Mouse (Mus musculus) MN1 (cell line): ENCODE measurements around the gene Olfr1513.
"Not testable (repeated sequence)": the region's sequence is repeated elsewhere in the genome, so short reads cannot be mapped to it uniquely, and the experiment has no call there.

Experiments
- DNase-seq: peaks from one replicate; pipeline ENCODE4 v3.0.0-alpha.2; 2016; ENCODE audit warnings: low spot score

The Olfr1513 gene

DNA sequence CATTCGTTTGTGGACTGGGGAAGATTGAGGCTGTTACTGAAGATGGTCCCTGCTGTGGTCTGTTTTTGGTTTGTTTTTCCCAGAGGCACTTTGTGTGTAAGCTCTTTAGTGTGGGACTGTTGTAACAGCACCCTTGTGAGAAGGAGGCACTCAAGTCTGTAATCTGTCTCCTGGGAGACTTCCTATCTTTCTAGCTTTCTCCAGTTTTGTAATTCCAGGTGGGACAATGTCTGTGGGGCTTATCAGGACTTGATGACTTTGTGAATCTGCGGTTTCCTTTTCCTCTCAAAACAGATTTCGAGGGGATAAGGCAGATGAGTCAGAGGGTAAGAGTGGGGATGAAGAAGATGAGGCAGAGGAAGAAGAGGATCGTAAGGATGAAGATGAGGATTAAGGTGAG lies at the start of gene Olfr1513:
Olfr1513 (minus strand) TSS at position 101 of the 400 bp plus-strand sequence.
- no peak for DNase-seq

DNA sequence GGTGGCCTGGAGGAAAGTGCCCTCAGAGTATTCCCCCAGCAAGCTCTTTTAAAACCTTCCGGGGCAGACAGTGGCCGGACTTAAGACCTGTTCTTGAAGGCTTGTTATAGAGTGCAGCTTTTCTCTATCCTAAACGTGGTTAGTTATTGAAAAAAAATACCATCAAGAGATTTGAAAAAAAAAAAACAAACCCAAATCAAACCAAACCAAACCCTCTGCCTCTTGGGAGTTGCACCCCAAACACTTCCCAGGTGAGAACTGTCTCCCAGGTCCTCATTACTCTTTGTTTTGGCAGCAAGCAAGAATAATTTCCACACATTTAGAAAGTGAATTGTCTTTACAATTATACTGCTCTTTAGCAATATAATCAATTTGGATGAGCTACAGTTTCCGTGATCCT lies 41.1 kb upstream of the Olfr1513 start, which contains the start of gene Olfr1511:
Olfr1511 (minus strand) TSS at position 101 of the 400 bp plus-strand sequence.
- no peak for DNase-seq

DNA sequence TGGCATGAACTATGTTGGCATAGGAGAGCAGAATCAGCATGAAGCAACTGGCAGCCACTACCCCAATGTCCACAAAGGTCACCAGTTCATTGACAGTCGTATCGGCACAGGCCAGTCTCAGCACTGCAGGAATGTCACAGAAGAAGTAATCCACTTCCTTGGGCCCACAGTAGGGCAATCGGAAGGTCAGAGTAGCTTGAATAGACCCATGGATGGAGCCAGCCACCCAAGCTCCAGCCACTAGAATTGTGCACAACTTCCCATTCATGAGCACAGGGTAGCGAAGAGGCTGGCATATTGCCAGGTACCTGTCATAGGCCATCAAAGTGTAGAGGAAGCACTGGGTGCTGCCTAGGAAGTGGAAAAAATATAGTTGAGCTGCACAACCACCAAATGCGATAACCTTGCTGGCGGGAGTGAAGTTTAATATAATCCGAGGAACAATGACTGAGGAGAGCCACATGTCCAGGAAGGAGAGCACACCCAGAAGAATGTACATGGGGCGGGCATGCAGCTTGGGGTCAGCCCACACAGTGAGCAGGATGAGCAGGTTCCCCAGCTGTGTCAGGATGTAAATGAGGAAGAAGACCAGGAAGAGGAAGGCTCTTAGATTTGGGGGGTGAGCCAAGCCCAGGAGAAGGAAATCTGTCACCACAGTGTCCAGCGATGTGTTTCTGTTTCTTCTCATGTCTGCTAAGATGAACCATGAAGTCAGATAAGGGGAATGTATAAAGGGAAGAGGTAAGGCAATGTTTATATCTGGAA lies 34.1 kb upstream of the Olfr1513 start:
- DNase-seq = not testable (repeated sequence)

DNA sequence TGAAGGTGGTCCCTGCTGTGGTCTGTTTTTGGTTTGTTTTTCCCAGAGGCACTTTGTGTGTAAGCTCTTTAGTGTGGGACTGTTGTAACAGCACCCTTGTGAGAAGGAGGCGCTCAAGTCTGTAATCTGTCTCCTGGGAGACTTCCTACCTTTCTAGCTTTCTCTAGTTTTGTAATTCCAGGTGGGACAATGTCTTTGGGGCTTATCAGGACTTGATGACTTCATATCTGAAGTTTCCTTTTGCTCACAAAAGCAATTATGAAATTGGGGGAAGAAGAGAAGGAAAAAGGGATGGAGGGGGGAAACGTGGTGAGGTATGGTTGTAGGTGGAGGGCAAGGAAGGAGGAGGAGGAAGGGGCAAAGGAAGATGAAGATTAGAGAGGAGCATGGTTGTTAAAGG lies 22.9 kb upstream of the Olfr1513 start, which contains the start of gene Olfr1512:
Olfr1512 (minus strand) TSS at position 101 of the 400 bp plus-strand sequence.
- no peak for DNase-seq

DNA sequence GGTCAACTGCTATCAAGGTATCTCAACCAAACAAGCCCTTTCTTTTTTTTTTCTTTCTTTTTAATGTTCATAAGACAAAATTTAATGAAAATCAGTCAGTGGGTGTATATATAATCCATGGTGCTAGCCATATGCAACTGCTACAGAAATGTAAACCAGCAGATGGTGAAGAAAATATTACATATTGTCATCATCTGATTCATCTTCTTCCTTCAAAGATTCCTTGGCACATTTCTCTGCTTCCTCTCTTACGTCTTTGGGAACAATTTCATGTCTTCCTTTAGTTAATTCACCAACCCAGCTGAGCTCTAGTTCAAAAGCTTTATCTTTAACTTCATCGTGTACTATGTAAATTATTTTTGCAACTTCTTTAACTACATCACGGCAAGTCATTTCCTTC lies 12.5 kb upstream of the Olfr1513 start:
- no peak for DNase-seq

DNA sequence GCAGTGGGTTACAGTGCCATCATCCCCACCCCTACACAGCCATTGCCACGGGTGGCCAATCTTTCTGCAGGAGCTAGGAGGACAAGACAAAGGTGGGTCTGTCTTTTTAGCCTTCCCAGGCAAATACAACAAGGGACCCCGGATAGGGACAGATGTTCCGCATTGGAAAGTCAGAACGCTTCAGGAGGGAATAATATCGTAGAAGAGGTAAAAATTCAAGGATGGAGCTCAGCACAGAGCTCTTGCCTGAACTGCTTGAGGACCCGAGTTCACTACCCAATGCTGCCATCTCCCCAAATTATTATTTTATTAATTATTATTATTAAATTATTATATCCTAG lies 16.7 kb downstream of the Olfr1513 start:
- DNase-seq = no peak

DNA sequence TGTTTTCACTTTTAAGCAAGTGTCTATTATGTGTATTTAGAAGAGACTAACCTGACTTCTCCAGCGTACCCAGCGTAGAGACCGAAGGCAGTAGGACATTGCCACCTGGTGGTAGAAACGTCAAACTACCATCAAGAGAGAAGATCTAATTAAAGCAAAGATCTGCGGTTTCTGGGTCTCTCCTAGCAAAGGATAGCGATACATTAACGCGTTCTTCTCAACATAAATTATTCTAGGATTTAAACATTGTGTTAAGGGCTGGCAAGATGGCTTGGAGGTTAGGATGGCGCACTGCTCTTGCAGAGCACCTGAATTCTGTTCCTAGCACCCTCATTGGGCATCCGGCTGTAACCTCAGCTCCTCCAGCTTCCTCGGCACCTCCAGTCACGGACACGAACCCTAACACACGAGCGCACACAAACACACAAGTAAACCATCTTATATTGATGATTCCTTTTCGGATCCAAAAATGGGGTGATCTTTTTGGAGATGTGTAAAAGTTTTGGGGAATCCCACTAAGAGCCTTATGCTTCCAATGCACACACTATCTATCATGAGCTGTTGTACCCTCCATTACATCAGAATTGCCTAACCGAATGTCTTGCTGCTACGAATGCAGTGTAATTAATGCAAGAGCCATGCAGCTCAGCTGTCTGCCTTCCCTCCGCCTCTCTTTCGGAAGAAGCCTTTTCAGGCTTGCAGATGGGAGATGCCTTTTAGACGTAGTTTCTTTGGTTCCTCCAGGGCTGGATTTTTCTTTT lies 17.3 kb downstream of the Olfr1513 start:
- DNase-seq = peak; percentile 80

DNA sequence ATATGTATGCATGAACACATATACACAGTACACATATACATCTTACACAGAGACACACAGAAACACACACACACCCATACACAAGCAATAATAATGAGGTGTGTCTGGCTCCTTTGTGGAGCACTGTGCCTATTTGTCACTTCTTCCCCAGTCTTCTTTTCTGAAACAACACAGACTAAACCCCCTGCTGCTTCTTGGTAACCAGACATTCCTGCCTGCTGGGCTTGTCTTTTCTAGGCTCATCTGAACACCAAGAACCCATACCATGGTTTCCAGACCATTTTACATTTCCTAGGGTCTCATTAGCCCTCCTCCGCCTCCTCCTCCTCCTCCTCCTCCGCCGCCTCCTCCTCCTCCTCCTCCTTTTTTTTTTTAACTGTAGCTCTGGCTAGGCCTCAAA lies 24.0 kb downstream of the Olfr1513 start:
- DNase-seq = no peak

DNA sequence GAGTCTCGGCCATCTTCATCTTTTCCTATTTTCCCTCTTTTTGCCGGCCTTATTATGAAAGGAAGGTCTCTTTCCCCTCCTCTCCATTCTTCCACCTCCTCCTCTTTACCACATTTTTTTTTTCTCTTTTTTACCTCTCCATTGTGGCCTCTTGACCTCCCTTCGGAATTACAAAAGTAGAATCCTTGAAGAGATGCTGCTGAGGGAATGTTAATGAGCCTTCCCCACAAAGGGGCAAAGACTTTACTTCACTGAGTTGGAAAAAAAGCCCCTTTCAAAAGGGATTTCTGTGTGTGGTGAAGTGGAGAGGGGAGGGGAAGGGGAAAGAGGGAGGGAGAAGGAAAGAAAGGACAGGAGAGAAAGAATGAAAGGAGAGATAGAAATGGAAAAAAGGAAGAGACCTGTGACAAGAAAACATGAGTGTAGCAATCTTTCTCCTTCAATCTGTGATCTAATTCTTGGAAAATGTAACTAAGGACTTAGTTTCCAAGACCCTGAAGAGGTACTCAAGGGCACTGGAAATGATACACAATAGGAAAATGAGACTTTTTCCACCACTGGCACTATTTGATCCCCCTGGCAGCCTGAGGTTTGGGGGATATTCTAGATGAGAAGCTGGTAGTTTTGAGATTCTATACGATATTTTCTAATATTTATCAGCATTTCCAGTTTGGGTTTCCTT lies 25.0 kb downstream of the Olfr1513 start:
- DNase-seq = no peak

DNA sequence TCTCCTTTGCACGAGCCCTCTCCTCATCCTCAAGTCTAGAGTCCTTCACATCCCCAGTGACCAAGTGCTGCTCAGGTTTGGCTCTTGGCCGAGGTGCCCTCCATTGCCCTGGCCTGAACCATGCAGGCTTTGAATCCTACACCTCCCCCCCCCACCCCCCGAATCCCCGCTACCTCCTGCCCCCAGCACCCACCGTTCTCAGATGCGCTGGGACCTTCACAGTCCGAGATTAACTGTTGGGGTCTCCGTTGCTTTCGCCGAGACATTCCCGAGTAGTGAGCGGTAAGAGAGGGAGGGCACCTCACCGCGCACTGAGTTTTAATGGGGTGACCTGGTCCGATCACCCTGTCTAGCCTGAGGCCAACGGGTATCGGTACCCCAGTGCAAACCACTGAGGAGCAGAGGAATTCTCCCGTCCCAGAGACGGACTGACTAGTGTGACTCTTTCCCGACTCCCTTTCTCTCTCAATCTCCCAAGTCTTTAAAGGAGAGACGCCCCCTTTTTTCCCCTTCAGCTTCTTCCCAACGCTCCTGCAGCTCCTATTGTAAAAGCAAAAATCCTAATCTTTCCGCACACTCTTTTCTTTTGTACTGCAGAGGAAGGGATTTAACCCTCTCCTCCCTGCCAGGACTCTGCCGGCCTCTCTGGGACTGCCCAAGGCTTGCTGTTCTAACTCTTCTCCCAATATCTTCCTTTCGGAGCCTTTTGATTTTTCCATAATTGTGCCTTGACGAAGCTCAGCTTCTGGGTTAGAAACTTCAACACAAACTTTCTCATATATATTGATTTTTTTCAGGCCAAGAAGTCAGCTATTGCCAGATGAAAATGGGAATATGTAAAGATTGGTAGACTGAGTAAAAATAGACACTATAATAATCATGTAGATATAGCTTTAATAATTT lies 28.0 kb downstream of the Olfr1513 start, which contains the start of gene Sall2:
Sall2 (minus strand) TSS at position 853 of the 903 bp plus-strand sequence.
- no peak for DNase-seq

DNA sequence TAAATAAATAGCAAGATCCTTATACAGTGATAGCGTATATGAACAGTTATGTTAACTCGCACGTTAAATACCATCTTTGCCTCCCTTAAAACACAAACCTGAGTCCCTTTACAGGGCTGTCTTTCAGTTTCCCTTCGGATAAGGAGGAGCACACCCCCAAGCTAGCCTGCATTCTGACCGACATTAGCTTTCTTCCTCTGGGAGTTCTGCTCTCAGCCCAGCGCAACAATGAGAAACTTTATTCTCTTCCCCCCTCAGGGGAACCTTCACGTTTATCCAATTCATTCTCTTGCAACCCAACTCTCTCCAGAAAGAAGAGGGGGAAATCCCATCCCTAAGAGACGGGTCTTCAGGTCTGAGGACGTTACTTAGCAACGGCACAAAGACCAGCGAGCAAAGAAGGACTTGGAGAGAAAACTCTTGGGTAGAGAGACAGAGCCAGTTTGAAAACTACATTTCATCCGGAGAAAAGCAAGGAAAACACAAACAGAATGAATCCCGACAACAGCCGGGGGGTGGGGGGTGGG lies 28.8 kb downstream of the Olfr1513 start:
- no peak for DNase-seq

DNA sequence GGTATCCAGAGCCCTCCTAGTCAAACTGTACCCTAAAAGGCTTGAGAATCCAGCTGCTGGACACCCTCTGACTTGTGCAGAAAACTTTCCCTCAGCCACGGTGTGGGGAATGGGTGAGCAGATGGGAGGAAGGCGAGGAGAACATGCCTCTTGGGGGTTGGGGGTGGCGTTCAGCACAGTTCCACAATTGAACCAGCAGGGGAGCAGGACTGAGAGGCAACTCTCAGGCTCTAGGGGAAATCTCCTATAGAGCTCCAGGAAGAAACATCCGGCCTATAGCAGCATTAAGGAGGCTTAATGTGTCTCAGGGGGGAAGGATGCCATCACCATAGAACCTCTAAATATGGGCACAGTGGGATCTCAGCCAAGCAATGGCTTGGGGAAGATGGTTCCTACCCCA lies 30.3 kb downstream of the Olfr1513 start:
- no peak for DNase-seq

DNA sequence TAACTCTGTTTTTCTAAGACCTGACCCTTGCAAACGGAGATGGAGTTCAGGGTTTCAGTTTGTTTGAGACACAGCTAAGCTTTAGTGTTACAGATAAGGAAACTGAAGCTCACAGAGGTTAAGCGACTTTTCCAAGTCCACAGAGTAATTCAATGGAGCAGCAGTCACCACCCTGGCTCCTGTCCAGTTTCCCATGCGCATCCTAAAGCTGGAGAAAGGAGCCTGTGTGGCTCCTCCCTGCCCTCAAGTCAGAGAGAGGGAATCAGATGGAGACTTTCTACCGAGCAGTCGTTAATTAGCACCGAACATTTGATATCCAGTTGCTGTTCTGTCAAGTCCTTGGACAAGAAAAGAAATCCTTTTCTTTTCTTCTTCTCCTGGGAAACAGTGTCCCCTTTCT lies 36.8 kb downstream of the Olfr1513 start:
- peak; percentile 40 for DNase-seq

DNA sequence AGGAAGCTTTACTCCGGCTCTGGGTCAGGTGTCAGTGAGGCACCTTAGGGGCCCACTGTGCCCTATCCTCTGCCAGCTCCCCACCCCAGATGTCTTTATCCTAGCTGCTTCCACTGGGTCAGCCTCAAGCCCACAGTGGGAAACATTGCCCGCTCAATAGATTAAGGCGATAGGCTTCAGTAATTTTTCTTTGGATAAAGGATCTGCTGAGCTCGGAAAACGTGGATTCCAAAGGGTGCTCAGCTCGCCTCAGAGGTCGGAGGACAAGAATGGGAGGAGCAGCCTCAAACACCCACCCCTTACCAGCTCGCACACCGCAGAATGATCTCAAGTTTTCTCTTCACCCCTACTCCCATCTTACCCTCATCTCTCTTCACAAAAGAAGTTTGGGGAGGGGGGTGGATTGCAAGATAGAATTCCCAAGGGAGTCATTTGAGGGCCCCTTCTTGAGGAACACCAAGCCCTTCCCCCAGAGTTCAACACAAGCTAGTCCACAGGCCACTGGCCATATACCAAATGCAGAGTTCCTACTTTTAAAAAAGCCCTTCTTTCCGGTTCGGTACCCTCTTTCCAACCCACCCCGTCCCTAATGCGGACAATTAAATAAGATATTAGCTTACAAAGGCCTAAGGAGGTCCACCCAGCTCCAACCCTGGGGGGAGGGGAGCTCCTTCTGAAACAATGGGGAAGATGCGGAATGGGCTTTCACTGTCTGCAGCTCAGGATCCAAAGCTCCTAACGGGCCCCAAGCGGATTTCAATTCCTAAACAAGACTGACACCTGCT lies 39.6 kb downstream of the Olfr1513 start:
- DNase-seq = peak; percentile 65

DNA sequence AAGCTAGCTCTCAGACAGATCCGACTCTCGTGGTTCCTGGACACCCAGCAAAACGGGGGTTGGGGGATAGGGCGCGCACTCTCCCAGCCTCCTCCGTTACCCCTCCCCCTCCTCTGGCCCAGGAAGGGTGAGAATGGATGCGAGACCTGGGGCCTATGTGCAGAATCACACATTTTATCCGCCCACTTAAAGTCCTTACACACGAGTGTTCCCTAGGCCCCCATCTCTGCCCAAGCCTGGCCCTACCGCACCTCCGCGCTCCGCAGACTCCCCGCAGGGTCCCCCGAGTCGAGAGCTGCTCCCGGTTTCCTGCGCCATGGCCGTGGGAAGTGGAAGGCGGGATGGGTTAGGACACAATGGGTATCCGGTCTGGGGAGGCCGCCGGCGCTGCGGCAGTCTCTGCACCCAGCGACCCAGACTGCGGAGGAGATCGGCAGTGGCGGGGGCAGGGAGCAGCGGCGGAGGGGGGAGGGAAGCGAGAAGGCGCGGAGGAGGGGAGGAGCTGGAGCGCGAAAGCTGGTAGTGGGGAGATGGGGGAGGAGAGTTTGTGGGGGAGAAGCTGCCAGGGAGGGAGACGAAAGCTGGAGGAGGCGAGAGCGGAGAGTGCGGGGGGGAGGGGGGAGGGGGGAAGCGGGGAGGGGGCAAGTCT lies 40.3 kb downstream of the Olfr1513 start:
- DNase-seq = peak; percentile 60

DNA sequence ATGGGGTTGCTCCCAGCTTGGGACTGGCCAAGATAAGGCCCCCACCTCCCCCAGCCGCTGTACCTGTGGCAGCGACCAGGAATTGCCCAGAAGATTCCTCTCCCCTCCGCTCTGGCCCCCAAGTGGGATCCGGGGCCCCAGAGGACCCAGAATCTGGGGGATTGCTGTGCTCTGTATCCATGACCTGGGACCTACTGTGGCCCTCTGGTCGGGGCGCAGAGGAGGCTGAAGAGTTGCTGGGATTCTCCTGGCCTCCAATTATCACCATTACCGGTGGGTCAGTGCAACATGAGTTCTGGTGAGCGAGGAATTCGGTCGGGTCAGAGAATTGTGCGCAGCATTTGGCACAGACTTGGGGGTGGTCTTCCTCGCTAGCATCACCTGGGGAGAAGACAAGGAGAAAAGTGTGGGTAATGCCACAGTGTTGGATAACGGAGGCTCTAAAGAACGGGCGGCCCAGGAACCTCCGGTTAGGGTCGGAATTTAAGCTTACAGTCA lies 40.9 kb downstream of the Olfr1513 start:
- DNase-seq = no peak

DNA sequence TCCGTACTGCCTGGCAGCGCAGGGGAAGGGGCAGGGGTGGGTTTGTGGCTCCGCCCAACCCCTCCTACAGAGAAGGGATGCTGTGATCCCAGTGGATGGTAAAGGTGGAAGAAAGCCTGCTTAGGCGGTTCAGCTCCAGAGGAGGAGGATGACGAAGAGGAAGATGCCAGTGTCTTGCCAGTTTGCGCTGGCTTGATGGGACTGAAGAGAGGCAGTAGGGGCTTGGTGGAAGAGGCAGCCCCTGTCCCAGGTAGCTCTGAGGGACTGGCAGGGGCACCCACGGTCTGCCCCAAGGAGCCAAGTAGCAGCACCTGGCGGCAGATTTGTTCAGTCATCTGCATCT lies 41.4 kb downstream of the Olfr1513 start:
- DNase-seq = no peak

DNA sequence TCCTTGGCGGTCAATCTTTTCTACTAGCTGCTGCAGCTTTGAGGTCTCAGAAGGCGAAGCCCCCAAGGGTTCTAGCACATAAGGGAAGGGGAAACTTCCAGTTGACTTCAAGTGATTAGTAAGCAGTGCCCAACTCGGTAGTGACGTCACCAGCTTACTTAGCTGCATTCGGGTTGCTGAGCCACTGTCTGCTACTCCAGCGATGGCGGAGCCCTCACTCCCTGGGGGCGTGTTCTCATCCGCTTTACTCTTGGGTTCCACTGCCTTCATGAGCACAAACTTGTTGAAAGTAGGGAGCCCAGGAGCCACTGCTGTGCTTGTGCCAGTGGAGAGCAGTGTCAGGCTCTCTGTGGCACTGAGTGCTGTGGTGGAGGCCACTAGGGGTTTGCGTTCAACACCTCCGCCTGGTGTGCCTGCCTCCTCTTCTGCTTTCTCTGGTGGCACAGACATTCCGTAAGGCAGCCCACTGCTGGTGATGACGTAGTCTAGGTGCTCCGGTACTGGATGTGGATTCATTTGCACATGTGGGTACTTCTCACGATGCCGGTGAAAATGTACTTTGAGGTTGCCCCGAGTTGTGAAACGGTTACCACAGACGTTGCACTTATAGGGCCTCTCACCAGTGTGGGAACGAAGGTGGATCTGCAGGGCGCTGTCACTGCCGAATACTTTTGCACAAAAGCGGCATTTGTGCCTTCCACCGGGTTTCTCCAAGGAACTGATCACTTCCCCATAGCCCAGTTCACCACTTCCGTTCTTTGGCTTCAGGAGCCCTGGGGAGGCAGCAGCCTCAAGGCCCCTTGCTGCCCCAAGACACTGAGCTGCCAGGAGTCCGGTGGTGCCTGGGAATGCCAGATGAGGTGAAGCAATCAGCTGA lies 42.0 kb downstream of the Olfr1513 start:
- DNase-seq = no peak

DNA sequence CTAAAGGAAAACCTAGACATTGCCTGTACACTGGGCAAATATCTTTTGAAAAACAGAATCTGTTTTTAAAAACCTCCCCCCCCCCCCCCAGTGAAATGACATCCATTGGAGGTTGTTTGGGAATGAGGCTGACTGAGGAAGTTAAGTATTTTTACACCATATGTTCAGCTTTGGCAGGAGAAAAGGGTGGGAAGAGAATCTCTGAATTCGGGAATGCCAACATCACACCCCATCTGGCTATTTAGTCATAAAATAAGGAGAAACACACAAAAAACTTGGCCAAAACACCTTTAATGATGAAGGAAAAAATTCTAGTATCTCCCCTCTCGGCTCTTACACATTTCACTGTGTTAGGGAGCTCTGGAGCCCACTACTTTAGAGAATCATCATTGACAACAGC lies 45.3 kb downstream of the Olfr1513 start:
- DNase-seq = no peak
